Mouse (Mus musculus) Patski (cell line): ENCODE data around the gene Palm2. TPM values are rescaled to one million over a fixed set of nuclear protein-coding genes. Genes with fewer than 3 reads are reported as not detected.

Experiments used
- ATAC-seq: fragments of 100-300 bp; one replicate; pipeline ENCODE4 v1.8.0; 2021
- CTCF ChIA-PET: fragments of 350-600 bp; sonication (Branson Sonifier 250); formaldehyde crosslinking; loops from one replicate; lab custom pipeline; 2022; ENCODE audit warnings: inconsistent platforms; lab: Charles Lee
- POLR2A ChIA-PET: fragments of 350-600 bp; sonication (Branson Sonifier 250); formaldehyde crosslinking; loops from one replicate; lab custom pipeline; 2022; ENCODE audit warnings: antibody characterized with exemption, inconsistent platforms; lab: Charles Lee
- DNase-seq: peaks from one replicate; pipeline ENCODE4 v3.0.0-alpha.2; 2011; ENCODE audit warnings: low read depth, low spot score
- H3K27me3 ChIP-seq: fragments of 371-371 bp; one replicate; pipeline ENCODE4 v1.5.1; 2021
- CTCF ChIP-seq: fragments of 100-300 bp; IDR thresholded peaks from one replicate; pipeline ENCODE4 v1.5.1; 2021
- in situ Hi-C: fragments of 300-500 bp; cut with MboI; formaldehyde crosslinking; loops from 3 replicates; pipeline ENCODE4 v1.11.1; 2018; ENCODE audit warnings: low pct_unique_long_range_greater_than_20kb, mixed read lengths
- polyA plus RNA-seq: library from polyadenylated mRNA; unstranded; gene quantifications from one replicate; pipeline ENCODE4 v1.2.3, GENCODE M21; 2021

Gene Palm2
- polyA plus RNA-seq, 1 experiment from 2014 or later, result 0.71 TPM

- no peaks in the 10 kb centered on the region for H3K27me3 ChIP-seq
- ATAC-seq (no peak), DNase-seq (no peak)
- ChIA-PET CTCF (no interaction called here), POLR2A (no interaction called here)
- in situ Hi-C loops, result no loop called here
- no peak for TF ChIP-seq CTCF
Observed at GRCm38 (mm10) chr4:57611303-57612077, 177.4 kb downstream of the Palm2 start.

- ATAC-seq (no peak), DNase-seq (no peak)
- no peak for TF ChIP-seq CTCF
- ChIA-PET POLR2A (no interaction called here), CTCF (interaction anchor here (0.6 kb wide), 1 partner anchor 160 kb away, joined by 3 read pairs; no protein-coding TSS in a partner anchor)
- in situ Hi-C loops, result no loop called here
- no peaks in the 10 kb centered on the region for H3K27me3 ChIP-seq
Observed at GRCm38 (mm10) chr4:57612716-57613115, 178.7 kb downstream of the Palm2 start.

DNA sequence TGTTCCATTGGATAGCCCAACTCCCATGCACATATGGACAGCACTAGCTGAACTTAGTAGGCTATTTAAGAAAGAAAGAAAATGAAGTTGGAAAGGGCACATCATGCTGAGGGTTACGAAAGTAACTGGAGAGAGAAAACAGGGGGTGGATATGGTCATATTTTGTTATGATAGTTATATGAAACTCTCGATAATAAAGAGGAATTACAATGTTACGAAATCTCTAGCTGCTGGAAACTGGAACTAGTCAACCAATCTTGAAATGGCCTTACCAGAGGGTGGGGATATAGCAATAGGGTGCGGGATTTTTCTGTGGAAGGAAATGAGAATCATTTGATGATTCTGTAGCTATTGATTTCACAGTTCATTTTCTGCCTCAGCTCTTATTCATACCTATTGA, 180.6 kb downstream of the Palm2 start:
- CTCF ChIA-PET, result no interaction called here
- POLR2A ChIA-PET, result no interaction called here
- TF ChIP-seq CTCF, result no peak
- no peaks in the 10 kb centered on the region for H3K27me3 ChIP-seq
- in situ Hi-C loops, result no loop called here
- DNase-seq (no peak), ATAC-seq (no peak)

DNA sequence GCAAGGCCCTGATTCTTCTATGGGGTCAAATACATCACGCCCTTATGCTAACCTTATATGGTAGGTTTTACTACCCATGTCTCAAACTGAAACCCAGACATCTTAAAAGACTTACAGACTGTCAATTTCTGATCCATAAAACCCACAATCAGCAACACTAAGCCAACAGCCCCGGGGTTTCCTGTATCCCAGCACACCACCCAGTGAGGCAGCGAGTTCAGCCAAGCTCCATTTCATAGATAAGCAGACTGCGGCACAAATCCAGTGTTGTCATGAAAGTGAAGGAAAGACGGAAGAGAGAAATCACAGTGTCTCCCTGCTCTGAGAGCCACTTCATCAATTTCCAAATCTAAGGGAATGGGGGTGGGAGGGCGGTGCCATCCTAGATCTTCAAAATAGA, 184.7 kb downstream of the Palm2 start:
- DNase-seq (no peak), ATAC-seq (no peak)
- H3K27me3 ChIP-seq, result no peaks in the 10 kb centered on the region
- ChIA-PET POLR2A (no interaction called here), CTCF (no interaction called here)
- TF ChIP-seq CTCF, result no peak
- in situ Hi-C loops, result no loop called here

DNA sequence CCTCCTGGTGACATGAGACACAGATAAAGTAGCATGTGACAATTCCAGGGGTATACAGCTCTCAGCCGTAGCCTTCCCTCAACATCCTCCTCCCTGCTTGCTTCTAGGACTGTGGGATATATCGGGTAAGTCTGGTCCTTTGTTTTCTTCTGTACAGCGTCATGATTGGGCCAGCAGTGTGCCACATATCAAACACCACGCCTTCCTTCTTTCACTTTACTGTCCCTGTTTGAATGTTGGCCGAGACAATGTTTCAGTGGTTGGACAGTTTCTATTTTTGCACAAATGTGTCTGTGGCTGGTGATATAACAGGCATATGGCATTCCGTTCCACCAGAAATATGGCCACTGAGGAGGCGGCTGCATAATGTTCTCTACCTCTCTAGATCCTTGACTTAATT, 188.8 kb downstream of the Palm2 start:
- CTCF ChIA-PET, result no interaction called here
- POLR2A ChIA-PET, result no interaction called here
- no peak for TF ChIP-seq CTCF
- DNase-seq, result no peak
- ATAC-seq, result no peak
- in situ Hi-C loops, result no loop called here
- no peaks in the 10 kb centered on the region for H3K27me3 ChIP-seq

DNA sequence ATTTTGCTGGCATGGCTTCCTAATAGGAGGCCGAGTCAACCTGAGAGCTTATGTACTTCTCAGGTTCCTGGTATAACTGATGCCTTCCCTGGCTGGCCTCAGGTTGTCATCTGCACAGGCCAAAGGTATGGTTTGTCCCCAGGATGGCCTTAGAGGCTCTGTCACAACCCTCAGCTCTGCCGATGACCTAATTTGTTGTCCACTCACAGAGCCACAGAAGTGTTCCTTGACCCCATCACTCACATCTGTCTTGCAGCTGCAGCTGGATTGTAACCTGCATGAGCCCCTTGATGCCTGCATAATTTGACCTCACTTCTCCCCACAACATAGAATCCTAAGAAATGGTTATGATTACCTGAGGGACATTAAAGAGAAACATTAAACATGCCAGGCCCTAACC, 190.8 kb downstream of the Palm2 start:
- DNase-seq (no peak), ATAC-seq (no peak)
- TF ChIP-seq CTCF, result no peak
- no peaks in the 10 kb centered on the region for H3K27me3 ChIP-seq
- in situ Hi-C loops, result no loop called here
- POLR2A ChIA-PET, result no interaction called here
- CTCF ChIA-PET, result interaction anchor here (0.9 kb wide), 1 partner anchor 10 kb away, joined by 3 read pairs; no protein-coding TSS in a partner anchor

GRCm38 (mm10) chr4:57625306-57625705, 191.3 kb downstream of the Palm2 start:
- ChIA-PET POLR2A (no interaction called here), CTCF (interaction anchor here (0.9 kb wide), 1 partner anchor 9 kb away, joined by 3 read pairs; no protein-coding TSS in a partner anchor)
- in situ Hi-C loops, result no loop called here
- no peak for ATAC-seq
- TF ChIP-seq CTCF, result no peak
- H3K27me3 ChIP-seq, result no peaks in the 10 kb centered on the region
- DNase-seq, result no peak

DNA sequence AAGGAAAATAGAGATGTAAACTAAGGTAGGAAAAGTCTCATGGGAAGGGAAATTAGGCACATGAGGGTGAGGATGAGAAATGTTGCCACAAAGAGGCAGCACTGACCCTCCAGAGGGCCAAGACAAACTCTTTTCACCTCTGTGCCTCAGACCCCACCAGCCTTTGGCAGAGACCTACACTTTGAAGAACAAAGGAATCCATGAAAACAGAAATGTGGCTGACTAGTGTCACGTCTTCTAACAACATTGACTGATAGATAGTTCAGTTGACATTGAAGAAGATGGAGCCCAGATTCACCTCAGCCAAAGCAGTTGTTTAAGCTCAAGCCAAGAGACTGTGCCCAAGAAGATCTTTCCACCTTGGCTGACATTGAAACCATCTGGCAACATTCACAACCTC, 191.7 kb downstream of the Palm2 start:
- CTCF ChIA-PET, result no interaction called here
- no peaks in the 10 kb centered on the region for H3K27me3 ChIP-seq
- DNase-seq (no peak), ATAC-seq (no peak)
- in situ Hi-C loops, result no loop called here
- POLR2A ChIA-PET, result no interaction called here
- TF ChIP-seq CTCF, result no peak

GRCm38 (mm10) chr4:57626921-57627320, 192.9 kb downstream of the Palm2 start:
- DNase-seq, result no peak
- ATAC-seq, result no peak
- ChIA-PET POLR2A (no interaction called here), CTCF (no interaction called here)
- in situ Hi-C loops, result no loop called here
- TF ChIP-seq CTCF, result no peak
- no peaks in the 10 kb centered on the region for H3K27me3 ChIP-seq

DNA sequence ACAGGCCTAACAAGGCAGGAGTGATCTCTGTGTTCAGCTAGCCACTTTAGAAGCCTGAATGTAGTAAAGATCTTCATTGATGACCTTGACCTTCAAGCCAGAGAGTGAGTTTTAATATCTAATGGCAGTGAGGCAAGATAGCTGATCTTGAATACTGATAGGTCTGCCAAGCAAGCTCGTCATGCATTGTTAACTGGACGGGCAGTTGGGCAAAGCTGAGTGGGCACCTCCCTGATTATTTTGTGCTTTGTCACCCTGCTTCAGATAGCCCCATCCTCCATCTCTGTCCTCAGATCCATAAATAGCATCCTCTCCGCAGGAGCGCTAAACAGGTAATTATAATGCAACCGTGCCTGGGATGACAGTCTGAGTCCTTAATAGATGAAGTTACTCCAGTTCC, 198.3 kb downstream of the Palm2 start:
- ChIA-PET POLR2A (no interaction called here), CTCF (no interaction called here)
- H3K27me3 ChIP-seq, result no peaks in the 10 kb centered on the region
- no peak for TF ChIP-seq CTCF
- no peak for DNase-seq
- in situ Hi-C loops, result no loop called here
- no peak for ATAC-seq

- POLR2A ChIA-PET, result no interaction called here
- no peaks in the 10 kb centered on the region for H3K27me3 ChIP-seq
- in situ Hi-C loops, result no loop called here
- no peak for TF ChIP-seq CTCF
- CTCF ChIA-PET, result no interaction called here
- DNase-seq (no peak), ATAC-seq (no peak)
Observed at GRCm38 (mm10) chr4:57633052-57633451, 199.0 kb downstream of the Palm2 start.
